Mouse (Mus musculus) stomach, postnatal 0 days (tissue): ENCODE results near the gene Tmem184b. TPM values are rescaled to one million over a fixed set of nuclear protein-coding genes. Genes with fewer than 3 reads are reported as not detected.
A peak's percentile ranks its signal among the peaks of the same experiment; 100 is the strongest.

Source experiments
- ATAC-seq: fragments of 200-750 bp; cut with Nextera tagmentation; 2 replicates; pipeline ENCODE4 v1.8.0; 2017; ENCODE audit not compliant: low FRiP score, low TSS enrichment
- DNase-seq: peaks from one replicate; pipeline ENCODE4 v3.0.0-alpha.2; 2016; ENCODE audit warnings: low spot score
- H3K27ac ChIP-seq: fragments of 300-500 bp; sonication (generic); replicated peaks from 2 replicates; pipeline ENCODE4 v1.5.1; 2014; ENCODE audit warnings: mild to moderate bottlenecking, control low read depth
- H3K27me3 ChIP-seq: fragments of 300-500 bp; sonication (generic); 2 replicates; pipeline ENCODE4 v1.6.1; 2014; ENCODE audit warnings: low read length; ENCODE audit not compliant: control insufficient read depth, insufficient read depth
- H3K36me3 ChIP-seq: fragments of 300-500 bp; sonication (generic); 2 replicates; pipeline ENCODE4 v1.6.1; 2014; ENCODE audit warnings: low read length, mixed read lengths; ENCODE audit not compliant: control insufficient read depth, insufficient read depth
- H3K4me1 ChIP-seq: fragments of 300-500 bp; sonication (generic); replicated peaks from 2 replicates; pipeline ENCODE4 v1.6.1; 2014; ENCODE audit warnings: antibody characterized with exemption; ENCODE audit not compliant: control insufficient read depth, insufficient read depth
- H3K4me2 ChIP-seq: fragments of 300-500 bp; sonication (generic); replicated peaks from 2 replicates; pipeline ENCODE4 v1.6.1; 2014; ENCODE audit warnings: low read depth, mild to moderate bottlenecking, control low read depth, moderate library complexity
- H3K4me3 ChIP-seq: fragments of 300-500 bp; sonication (generic); 2 replicates; pipeline ENCODE4 v1.5.1; 2014; ENCODE audit warnings: low read depth, low read length, control low read depth
- H3K9ac ChIP-seq: fragments of 300-500 bp; sonication (generic); 2 replicates; pipeline ENCODE4 v1.6.1; 2014; ENCODE audit warnings: mild to moderate bottlenecking, low read length, control low read depth, mixed read lengths
- H3K9me3 ChIP-seq: fragments of 300-500 bp; sonication (generic); 2 replicates; pipeline ENCODE4 v1.6.1; 2016; ENCODE audit warnings: low read length; ENCODE audit not compliant: control insufficient read depth
- CTCF ChIP-seq: IDR thresholded peaks from 2 replicates; pipeline ENCODE4 v1.5.1; 2016; ENCODE audit warnings: antibody characterized with exemption, low read depth, mild to moderate bottlenecking, moderate library complexity
- EP300 ChIP-seq: optimal IDR thresholded peaks from 2 replicates; pipeline ENCODE3; 2016; ENCODE audit warnings: antibody characterized with exemption
- WGBS: fragments of 180-500 bp; shearing (Covaris S2); extraction: QIAGEN DNeasy Blood & Tissue Kit; methylation state at CpG from one replicate; pipeline ENCODE4 v1.1.7; 2014; 5-methylcytosine and 5-hydroxymethylcytosine counted together
- polyA plus RNA-seq: library from polyadenylated mRNA; unstranded; fragments of >200 nt; fragmentation: Nextera tagmentation; extraction: Ambion mirVana; gene quantifications from 2 replicates; pipeline ENCODE4 v1.2.1, GENCODE M21; 2015

Tmem184b gene
- polyA plus RNA-seq, 1 experiment from 2014 or later, result 21.2 TPM

DNA sequence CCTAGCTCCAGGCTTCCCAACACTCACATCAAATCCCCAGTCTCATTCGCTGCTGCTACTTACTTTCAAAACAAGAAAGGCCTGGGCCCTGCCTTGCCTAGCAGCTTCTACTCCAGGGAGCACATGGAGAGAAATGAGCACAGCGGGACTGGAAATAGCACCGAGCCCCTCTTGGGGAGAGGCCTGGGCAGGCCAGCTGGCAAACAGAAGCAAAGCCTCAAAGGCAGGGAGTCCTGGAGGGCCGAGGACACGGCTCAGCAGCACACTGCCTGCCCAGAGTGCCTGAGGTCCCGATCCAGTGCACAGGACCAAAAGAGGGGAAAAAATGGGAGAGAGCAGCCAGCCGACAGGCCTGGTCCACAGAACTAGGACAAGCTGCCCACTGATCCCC is 2.4 kb downstream of the Tmem184b start:
- no peak overlapping the region for H3K4me3 ChIP-seq
- H3K36me3 ChIP-seq, result no peaks in the 10 kb centered on the region
- H3K4me2 ChIP-seq, result peak overlapping the region; percentile 29
- peaks cover 9% of the 10 kb centered on the region for H3K4me1 ChIP-seq
- peak overlapping the region; percentile 49; the same call in 1 of the 2 replicates for H3K27ac ChIP-seq
- no peaks in the 10 kb centered on the region for H3K9me3 ChIP-seq
- no peak for TF ChIP-seq EP300
- no peak for ATAC-seq
- H3K9ac ChIP-seq, result no peak overlapping the region; the same call in 1 of the 2 replicates
- 30% methylated on average over 7 of the region's 7 CpGs for WGBS
- no peaks in the 10 kb centered on the region for H3K27me3 ChIP-seq
- no peak for DNase-seq

DNA sequence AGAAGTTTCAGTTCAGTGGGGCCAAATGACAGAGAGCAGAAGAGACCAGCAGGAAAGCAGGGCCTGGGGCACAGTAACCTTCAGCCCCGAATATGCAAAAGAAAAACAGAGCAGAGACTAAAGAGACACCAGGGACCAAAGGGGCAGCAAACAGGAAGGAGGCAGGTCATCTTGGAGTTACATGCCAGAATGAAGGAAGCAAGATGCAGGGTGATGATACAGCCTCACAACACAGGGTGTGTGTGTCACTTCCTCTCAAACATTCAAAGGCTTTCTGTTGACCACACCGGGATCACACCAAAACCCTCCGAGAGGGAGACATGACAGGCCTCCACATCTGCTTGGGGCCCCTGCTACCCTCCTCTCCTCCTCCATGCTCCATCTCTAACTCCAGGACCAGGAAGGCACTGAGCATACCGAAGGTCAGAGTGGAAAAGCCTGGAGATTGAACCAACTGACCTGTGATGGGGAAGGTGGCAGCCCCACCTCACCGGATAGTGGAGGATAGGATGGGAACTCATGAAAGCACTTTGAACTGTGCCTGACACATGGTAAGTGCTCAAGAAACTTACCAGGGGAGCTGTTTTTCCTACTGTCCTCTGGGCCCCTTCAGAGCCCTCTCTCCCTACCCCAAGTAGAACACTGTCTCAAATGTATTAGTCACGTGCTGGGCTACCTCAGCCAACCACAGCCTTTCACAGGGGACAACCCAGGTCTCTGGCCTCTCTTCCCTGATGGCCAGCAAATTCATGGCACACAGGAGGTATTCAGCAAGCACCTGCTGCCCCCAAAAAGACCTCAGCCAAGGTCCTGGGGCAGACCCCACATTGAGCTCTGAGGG is 3.0 kb downstream of the Tmem184b start:
- DNase-seq, result no peak
- H3K4me3 ChIP-seq, result no peak overlapping the region
- no peak for ATAC-seq
- H3K36me3 ChIP-seq, result no peaks in the 10 kb centered on the region; the same call in 1 of the 2 replicates
- WGBS, result 61% methylated on average over 6 of the region's 6 CpGs
- H3K27me3 ChIP-seq, result no peaks in the 10 kb centered on the region
- peak overlapping the region; percentile 49; the same call in 1 of the 2 replicates for H3K27ac ChIP-seq
- TF ChIP-seq EP300, result no peak
- no peak for TF ChIP-seq CTCF
- H3K9ac ChIP-seq, result no peak overlapping the region; the same call in 1 of the 2 replicates
- peak overlapping the region; percentile 29; the same call in 1 of the 2 replicates for H3K4me2 ChIP-seq
- H3K4me1 ChIP-seq, result peaks cover 10% of the 10 kb centered on the region
- no peaks in the 10 kb centered on the region for H3K9me3 ChIP-seq

DNA sequence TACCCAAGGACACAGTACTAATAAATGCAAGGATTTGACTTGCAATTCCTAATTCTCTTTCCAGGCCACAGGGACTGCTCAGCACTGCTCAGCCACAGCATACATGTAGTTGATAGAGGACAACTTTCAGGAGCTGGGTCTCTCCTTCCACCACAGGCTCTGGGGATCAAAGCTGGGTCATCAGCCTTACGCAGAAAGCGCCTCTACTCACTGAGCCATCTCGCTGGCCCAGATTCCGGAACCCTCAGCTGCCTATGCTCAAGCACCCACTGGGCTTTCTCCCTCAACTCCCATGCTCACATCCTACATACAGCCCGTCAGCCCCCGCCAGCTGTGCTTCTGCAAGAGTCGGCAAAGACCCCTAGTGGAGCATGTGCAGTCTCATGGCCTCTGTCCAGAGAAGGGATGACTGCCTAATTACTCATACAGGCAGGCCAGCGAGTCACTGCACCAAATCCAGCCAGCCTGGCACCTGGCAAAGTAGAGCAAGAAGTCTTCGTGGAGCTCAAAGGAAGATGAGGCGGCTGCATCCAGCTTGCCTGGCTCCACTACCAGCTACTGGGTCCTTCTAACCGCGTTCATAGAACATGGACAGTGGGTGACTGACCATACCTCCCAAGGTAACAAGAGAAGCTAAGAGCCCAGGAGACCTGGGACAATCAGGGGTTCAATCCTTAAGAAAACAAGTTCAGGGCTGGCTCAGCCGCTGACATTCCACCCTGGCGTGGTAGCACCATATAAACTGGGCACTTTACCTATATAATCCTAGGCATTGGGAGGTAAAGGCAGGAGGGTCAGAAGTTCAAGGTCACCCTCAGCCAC is 3.9 kb downstream of the Tmem184b start:
- H3K4me3 ChIP-seq, result no peak overlapping the region
- DNase-seq (no peak), ATAC-seq (no peak)
- H3K36me3 ChIP-seq, result no peaks in the 10 kb centered on the region; the same call in 1 of the 2 replicates
- TF ChIP-seq CTCF (peak; percentile 30; the same call in 1 of the 2 replicates), EP300 (no peak)
- 0 out of 2 replicates have a peak overlapping the region, but pooled peaks have one; percentile 14 for H3K27ac ChIP-seq
- H3K9me3 ChIP-seq, result no peaks in the 10 kb centered on the region
- H3K4me1 ChIP-seq, result peaks cover 11% of the 10 kb centered on the region
- H3K4me2 ChIP-seq, result no peak overlapping the region
- WGBS, result 57% methylated on average over 14 of the region's 14 CpGs
- H3K9ac ChIP-seq, result 0 out of 2 replicates have a peak overlapping the region, but pooled peaks have one; percentile 2
- no peaks in the 10 kb centered on the region for H3K27me3 ChIP-seq

DNA sequence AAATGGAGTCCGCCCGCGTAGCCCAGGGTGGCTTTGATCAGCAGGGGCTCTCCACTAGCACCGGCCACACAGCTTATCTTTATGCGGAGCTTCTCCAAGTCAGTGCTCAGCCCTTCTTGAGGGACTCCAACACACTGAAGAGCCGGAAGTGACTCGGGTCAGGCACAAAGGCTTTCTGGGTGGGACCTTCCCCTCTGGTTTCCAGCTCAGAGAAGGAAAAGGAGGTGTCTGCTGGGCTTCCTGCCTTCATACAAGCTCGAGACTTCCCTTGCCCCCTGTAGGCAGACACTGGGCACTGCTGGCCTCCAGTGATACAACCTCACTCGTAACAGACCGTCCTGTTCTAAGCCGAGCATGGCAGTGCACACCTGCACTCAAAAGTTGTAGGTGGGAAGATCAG is 6.6 kb downstream of the Tmem184b start:
- Histone ChIP-seq H3K9me3 (no peaks in the 10 kb centered on the region), H3K36me3 (no peaks in the 10 kb centered on the region; the same call in 1 of the 2 replicates), H3K4me3 (no peak overlapping the region), H3K9ac (no peak overlapping the region), H3K4me2 (no peak overlapping the region), H3K27me3 (no peaks in the 10 kb centered on the region), H3K4me1 (peaks cover 12% of the 10 kb centered on the region), H3K27ac (no peak overlapping the region)
- 86% methylated on average over 11 of the region's 11 CpGs for WGBS
- ATAC-seq (peak; percentile 39; the same call in 1 of the 2 replicates), DNase-seq (peak; percentile 45)
- TF ChIP-seq CTCF (peak; percentile 70), EP300 (no peak)

DNA sequence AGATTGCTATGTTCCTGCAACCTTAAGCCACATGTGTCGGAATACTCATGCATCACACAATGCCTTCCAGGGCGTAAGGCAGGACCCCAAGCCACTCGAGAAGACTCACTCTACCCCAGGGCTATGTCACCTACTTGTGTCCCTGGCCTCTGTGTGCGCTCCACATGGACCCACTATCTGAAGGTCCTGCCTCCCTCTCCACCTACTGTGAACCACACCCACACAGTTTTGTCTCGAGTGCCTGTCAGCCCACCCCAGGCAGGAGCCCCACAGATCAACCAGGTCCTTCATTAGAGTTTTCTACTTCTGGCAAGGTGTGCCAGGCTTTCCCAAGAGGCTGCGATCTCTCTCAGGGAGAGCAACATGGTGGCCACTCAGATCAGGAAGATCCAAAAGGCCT is 8.1 kb downstream of the Tmem184b start:
- DNase-seq (no peak), ATAC-seq (no peak)
- Histone ChIP-seq H3K27me3 (no peaks in the 10 kb centered on the region), H3K27ac (no peak overlapping the region), H3K4me1 (peaks cover 15% of the 10 kb centered on the region), H3K9me3 (no peaks in the 10 kb centered on the region), H3K4me2 (no peak overlapping the region), H3K9ac (no peak overlapping the region), H3K36me3 (no peaks in the 10 kb centered on the region; the same call in 1 of the 2 replicates), H3K4me3 (no peak overlapping the region)
- TF ChIP-seq CTCF (no peak), EP300 (no peak)
- WGBS, result 67% methylated on average over 6 of the region's 6 CpGs
